Mouse (Mus musculus) left cerebral cortex, postnatal 10 days (tissue): Measurements from ENCODE around the gene Samd1. TPM values are rescaled to one million over a fixed set of nuclear protein-coding genes. Genes with fewer than 3 reads are reported as not detected.
A peak's percentile ranks its signal among the peaks of the same experiment; 100 is the strongest.
"Not testable (repeated sequence)": the region's sequence is repeated elsewhere in the genome, so short reads cannot be mapped to it uniquely, and the experiment has no call there.

Experiments
- DNase-seq, 2 experiments: peaks; one replicate each; pipeline ENCODE4 v3.0.0; 2021 to 2022; ENCODE audit warnings: low spot score in 2 of 2, mixed read lengths in 1 of 2; ENCODE audit errors: extremely low spot score in 1 of 2
- intact Hi-C: fragments of 180-260 bp; cut with DNase I; formaldehyde crosslinking; loops from one replicate; pipeline ENCODE4 v1.15.1; 2025
- total RNA-seq, 2 experiments: library from RNA; stranded (reverse); gene quantifications; 2 replicates each; pipeline ENCODE4 v1.2.3; 2021

Gene Samd1
- total RNA-seq, 2 experiments from 2014 or later, result 56.4 to 59.1 TPM

- peak in 1 of 2 experiments; percentile 36 for DNase-seq
- intact Hi-C loops, result no loop called here
These were observed 16.6 kb upstream of the Samd1 start for GRCm38 (mm10) chr8:83980845-83981244.

- DNase-seq, result no peak
- intact Hi-C loops, result no loop called here
These were observed 15.9 kb upstream of the Samd1 start for GRCm38 (mm10) chr8:83981533-83981932.

- intact Hi-C loops, result no loop called here
- DNase-seq, result no peak
These were observed 15.0 kb upstream of the Samd1 start for GRCm38 (mm10) chr8:83982449-83982848.

- DNase-seq, intact Hi-C loops: not testable (repeated sequence)
These were observed 14.2 kb upstream of the Samd1 start for GRCm38 (mm10) chr8:83983222-83983621.

- DNase-seq, result no peak
- intact Hi-C loops, result no loop called here
These were observed 8.2 kb upstream of the Samd1 start for GRCm38 (mm10) chr8:83989243-83989642.

- no peak for DNase-seq
- intact Hi-C loops, result no loop called here
These were observed 7.3 kb upstream of the Samd1 start for GRCm38 (mm10) chr8:83990170-83990569.

GRCm38 (mm10) chr8:83992488-83992887, 5.0 kb upstream of the Samd1 start:
- no peak for DNase-seq
- intact Hi-C loops, result no loop called here

- DNase-seq, result no peak
- intact Hi-C loops, result no loop called here
These were observed 3.4 kb upstream of the Samd1 start for GRCm38 (mm10) chr8:83994030-83994429.

- peak in 1 of 2 experiments; percentile 42 for DNase-seq
- intact Hi-C loops, result no loop called here
These were observed 1.5 kb upstream of the Samd1 start for GRCm38 (mm10) chr8:83995973-83996372.

GRCm38 (mm10) chr8:83996567-83997505, 636 bp upstream of the Samd1 start:
- intact Hi-C loops, result no loop called here
- DNase-seq, result peak; percentile 66 to 95

- intact Hi-C loops, result no loop called here
These were observed 972 bp downstream of the Samd1 start for GRCm38 (mm10) chr8:83998231-83999056.

GRCm38 (mm10) chr8:83999057-83999705, 1.7 kb downstream of the Samd1 start:
- intact Hi-C loops, result no loop called here
- no peak for DNase-seq

More at GRCm38 (mm10) chr8:83998231-83999056, 972 bp downstream of the Samd1 start:
- DNase-seq, result peak in 1 of 2 experiments; percentile 74

- intact Hi-C loops, result no loop called here
- DNase-seq, result no peak
These were observed 2.4 kb downstream of the Samd1 start for GRCm38 (mm10) chr8:83999825-84000224.

- intact Hi-C loops, result no loop called here
- peak in 1 of 2 experiments; percentile 47 for DNase-seq
These were observed 4.0 kb downstream of the Samd1 start, which contains the start of gene 1700067K01Rik for GRCm38 (mm10) chr8:84001281-84002000. Gene 1700067K01Rik (plus strand): TSS chr8:84001502.

- DNase-seq, result no peak
- intact Hi-C loops, result no loop called here
These were observed 5.6 kb downstream of the Samd1 start for GRCm38 (mm10) chr8:84002957-84003611.

- intact Hi-C loops, result no loop called here
- DNase-seq, result no peak
These were observed 6.3 kb downstream of the Samd1 start for GRCm38 (mm10) chr8:84003612-84004246.

- intact Hi-C loops, result no loop called here
These were observed 7.2 kb downstream of the Samd1 start for GRCm38 (mm10) chr8:84004533-84005201.

More at GRCm38 (mm10) chr8:84004533-84005201, 7.2 kb downstream of the Samd1 start:
- DNase-seq, result peak; percentile 89 to 96
